Mouse (Mus musculus): ENCODE results near the gene Nfib. TPM values are rescaled to one million over a fixed set of nuclear protein-coding genes. Genes with fewer than 3 reads are reported as not detected.

Nfib gene
- polyA plus RNA-seq, 1 experiment from 2014 or later: 52.1 TPM

DNA sequence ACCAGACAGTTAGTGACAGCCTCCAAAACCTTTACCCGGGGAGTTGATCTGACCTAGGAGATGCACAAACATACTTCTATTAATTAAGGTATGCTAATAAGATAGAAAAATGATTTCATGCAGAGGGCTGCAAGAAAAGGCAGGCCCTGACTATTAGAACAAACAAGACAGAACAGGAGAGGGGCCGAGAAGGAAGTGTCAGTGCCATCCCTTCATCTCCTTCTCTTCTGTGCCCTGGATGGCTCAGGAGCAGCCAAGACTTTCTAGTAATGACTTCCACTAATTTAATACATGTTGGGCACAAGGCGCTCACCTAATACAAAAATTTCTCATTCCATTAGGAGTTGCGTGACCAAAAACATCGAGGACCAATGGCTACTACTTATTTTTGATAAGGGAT lies 118.9 kb downstream of the Nfib start:
- DNase-seq (ENCODE audit: low spot score) (no peak), ATAC-seq (no peak)
- no peaks in the 10 kb centered on the region for H3K36me3 ChIP-seq (ENCODE audit: insufficient read depth, low read length)
- no peaks in the 10 kb centered on the region for H3K4me1 ChIP-seq (ENCODE audit: insufficient read depth, low read depth, low read length)
- no peak overlapping the region for H3K4me3 ChIP-seq (ENCODE audit: low read depth, low read length)
- no peak overlapping the region for H3K4me2 ChIP-seq (replicated peaks; ENCODE audit: low read depth, low read length)
- H3K9me3 ChIP-seq (ENCODE audit: low read length): no peaks in the 10 kb centered on the region
- TF ChIP-seq EP300 (IDR thresholded peaks at IDR 0.05) (no peak), CTCF (IDR thresholded peaks at IDR 0.05) (no peak)
- no peaks in the 10 kb centered on the region for H3K27me3 ChIP-seq (replicated peaks; ENCODE audit: insufficient read depth, low read length)
- 91% methylated on average over 5 of the region's 5 CpGs for WGBS
- H3K27ac ChIP-seq (ENCODE audit: low read length): no peak overlapping the region
- no peak overlapping the region for H3K9ac ChIP-seq (replicated peaks; ENCODE audit: low read depth)

DNA sequence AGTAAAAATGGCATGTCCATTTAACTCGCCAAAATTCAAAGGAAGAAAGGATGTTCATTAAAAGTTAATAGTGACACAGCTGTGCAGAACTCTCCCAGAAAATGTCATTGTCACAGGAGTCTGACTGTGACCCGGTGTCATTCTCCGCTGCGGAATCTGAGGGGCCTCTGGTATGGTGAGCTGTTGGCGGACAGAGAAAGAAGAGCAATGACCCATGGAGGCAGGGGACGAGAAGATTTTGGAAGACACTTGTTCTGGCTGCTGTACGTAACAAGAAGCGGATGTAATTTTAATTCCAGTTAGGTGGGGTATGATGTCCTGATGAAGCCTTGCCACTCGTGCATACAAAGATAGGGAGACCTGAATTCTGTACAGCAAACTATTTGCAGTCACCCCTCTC lies 120.0 kb downstream of the Nfib start:
- 86% methylated on average over 9 of the region's 9 CpGs for WGBS
- no peak for DNase-seq (ENCODE audit: low spot score)
- Histone ChIP-seq H3K4me1 (ENCODE audit: insufficient read depth, low read depth, low read length) (no peaks in the 10 kb centered on the region), H3K4me2 (replicated peaks; ENCODE audit: low read depth, low read length) (no peak overlapping the region), H3K27me3 (replicated peaks; ENCODE audit: insufficient read depth, low read length) (no peaks in the 10 kb centered on the region), H3K36me3 (ENCODE audit: insufficient read depth, low read length) (no peaks in the 10 kb centered on the region), H3K27ac (ENCODE audit: low read length) (no peak overlapping the region), H3K4me3 (ENCODE audit: low read depth, low read length) (no peak overlapping the region), H3K9me3 (ENCODE audit: low read length) (no peaks in the 10 kb centered on the region), H3K9ac (replicated peaks; ENCODE audit: low read depth) (no peak overlapping the region)
- ATAC-seq: no peak
- no peak for TF ChIP-seq EP300 (IDR thresholded peaks at IDR 0.05)
- TF ChIP-seq CTCF (IDR thresholded peaks at IDR 0.05): no peak

DNA sequence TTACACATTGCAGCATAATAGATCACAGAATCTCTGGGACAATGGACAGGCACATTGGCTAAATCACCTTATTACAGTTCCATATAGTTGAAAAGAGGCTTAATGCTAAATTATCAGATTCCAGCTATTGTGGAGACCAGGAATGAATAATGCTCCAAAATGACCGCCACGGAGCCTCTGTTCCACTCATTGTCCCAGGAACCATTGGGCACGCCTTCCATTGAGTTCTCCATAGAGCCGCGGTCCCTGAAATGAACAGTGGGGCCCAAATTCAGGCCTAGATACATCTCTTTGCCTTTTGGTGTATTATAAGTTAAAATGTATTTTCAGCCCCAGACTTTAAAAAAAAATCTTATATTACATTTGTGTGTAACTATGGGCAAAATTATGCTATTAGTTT lies 120.5 kb downstream of the Nfib start:
- no peak overlapping the region for H3K4me3 ChIP-seq (ENCODE audit: low read depth, low read length)
- H3K4me1 ChIP-seq (ENCODE audit: insufficient read depth, low read depth, low read length): no peaks in the 10 kb centered on the region
- TF ChIP-seq CTCF (IDR thresholded peaks at IDR 0.05): no peak
- no peak for TF ChIP-seq EP300 (IDR thresholded peaks at IDR 0.05)
- WGBS: 93% methylated on average over 5 of the region's 5 CpGs
- no peaks in the 10 kb centered on the region for H3K9me3 ChIP-seq (ENCODE audit: low read length)
- no peaks in the 10 kb centered on the region for H3K27me3 ChIP-seq (replicated peaks; ENCODE audit: insufficient read depth, low read length)
- ATAC-seq (no peak), DNase-seq (ENCODE audit: low spot score) (no peak)
- no peaks in the 10 kb centered on the region for H3K36me3 ChIP-seq (ENCODE audit: insufficient read depth, low read length)
- H3K4me2 ChIP-seq (replicated peaks; ENCODE audit: low read depth, low read length): no peak overlapping the region
- no peak overlapping the region for H3K27ac ChIP-seq (ENCODE audit: low read length)
- H3K9ac ChIP-seq (replicated peaks; ENCODE audit: low read depth): no peak overlapping the region

DNA sequence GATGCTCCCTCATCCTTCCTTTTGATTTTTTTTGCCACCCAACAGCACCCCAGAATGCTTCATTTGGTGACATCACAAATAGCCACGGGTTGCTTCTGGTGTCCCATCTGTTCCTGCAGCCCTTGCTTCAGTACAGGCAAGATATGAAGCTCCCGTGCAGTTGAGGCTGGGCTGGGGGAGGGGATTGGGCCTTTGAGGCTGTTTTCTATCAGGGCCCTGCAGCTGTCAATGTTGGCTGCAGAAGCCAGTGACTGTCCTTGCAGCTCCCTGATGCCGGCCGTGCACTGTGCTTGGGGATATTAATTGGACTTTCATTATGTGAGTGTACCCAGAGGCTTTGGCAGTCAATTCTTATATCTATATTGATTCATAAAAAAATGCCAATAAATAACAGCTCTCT lies 121.0 kb downstream of the Nfib start:
- TF ChIP-seq CTCF (IDR thresholded peaks at IDR 0.05) (no peak), EP300 (IDR thresholded peaks at IDR 0.05) (no peak)
- ATAC-seq: no peak
- no peak overlapping the region for H3K4me3 ChIP-seq (ENCODE audit: low read depth, low read length)
- no peak overlapping the region for H3K4me2 ChIP-seq (replicated peaks; ENCODE audit: low read depth, low read length)
- no peaks in the 10 kb centered on the region for H3K36me3 ChIP-seq (ENCODE audit: insufficient read depth, low read length)
- no peak overlapping the region for H3K9ac ChIP-seq (replicated peaks; ENCODE audit: low read depth)
- WGBS: 68% methylated on average over 4 of the region's 4 CpGs
- no peak overlapping the region for H3K27ac ChIP-seq (ENCODE audit: low read length)
- no peaks in the 10 kb centered on the region for H3K27me3 ChIP-seq (replicated peaks; ENCODE audit: insufficient read depth, low read length)
- no peaks in the 10 kb centered on the region for H3K4me1 ChIP-seq (ENCODE audit: insufficient read depth, low read depth, low read length)
- no peak for DNase-seq (ENCODE audit: low spot score)
- H3K9me3 ChIP-seq (ENCODE audit: low read length): no peaks in the 10 kb centered on the region

DNA sequence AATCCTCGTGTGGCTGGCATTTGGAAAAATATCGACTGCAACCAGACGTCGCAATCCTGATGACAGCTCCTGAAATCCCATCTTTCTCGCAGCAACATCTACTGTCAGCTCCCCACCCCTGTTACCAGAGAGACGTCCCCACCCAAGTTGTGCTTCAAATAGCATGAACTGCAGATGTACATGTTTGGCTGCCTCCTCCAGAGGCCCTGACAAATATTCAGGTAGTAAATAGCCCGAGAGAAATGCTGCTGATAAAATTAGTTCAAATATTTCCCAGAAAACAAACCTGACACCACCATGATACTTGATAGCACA lies 132.3 kb downstream of the Nfib start:
- H3K4me2 ChIP-seq (replicated peaks; ENCODE audit: low read depth, low read length): no peak overlapping the region
- 69% methylated on average over 7 of the region's 7 CpGs for WGBS
- no peak for TF ChIP-seq EP300 (IDR thresholded peaks at IDR 0.05)
- no peak for TF ChIP-seq CTCF (IDR thresholded peaks at IDR 0.05)
- no peaks in the 10 kb centered on the region for H3K36me3 ChIP-seq (ENCODE audit: insufficient read depth, low read length)
- no peaks in the 10 kb centered on the region for H3K4me1 ChIP-seq (ENCODE audit: insufficient read depth, low read depth, low read length)
- no peak for DNase-seq (ENCODE audit: low spot score)
- no peak for ATAC-seq
- H3K27ac ChIP-seq (ENCODE audit: low read length): no peak overlapping the region
- no peaks in the 10 kb centered on the region for H3K9me3 ChIP-seq (ENCODE audit: low read length)
- H3K27me3 ChIP-seq (replicated peaks; ENCODE audit: insufficient read depth, low read length): no peaks in the 10 kb centered on the region
- no peak overlapping the region for H3K4me3 ChIP-seq (ENCODE audit: low read depth, low read length)
- H3K9ac ChIP-seq (replicated peaks; ENCODE audit: low read depth): no peak overlapping the region

DNA sequence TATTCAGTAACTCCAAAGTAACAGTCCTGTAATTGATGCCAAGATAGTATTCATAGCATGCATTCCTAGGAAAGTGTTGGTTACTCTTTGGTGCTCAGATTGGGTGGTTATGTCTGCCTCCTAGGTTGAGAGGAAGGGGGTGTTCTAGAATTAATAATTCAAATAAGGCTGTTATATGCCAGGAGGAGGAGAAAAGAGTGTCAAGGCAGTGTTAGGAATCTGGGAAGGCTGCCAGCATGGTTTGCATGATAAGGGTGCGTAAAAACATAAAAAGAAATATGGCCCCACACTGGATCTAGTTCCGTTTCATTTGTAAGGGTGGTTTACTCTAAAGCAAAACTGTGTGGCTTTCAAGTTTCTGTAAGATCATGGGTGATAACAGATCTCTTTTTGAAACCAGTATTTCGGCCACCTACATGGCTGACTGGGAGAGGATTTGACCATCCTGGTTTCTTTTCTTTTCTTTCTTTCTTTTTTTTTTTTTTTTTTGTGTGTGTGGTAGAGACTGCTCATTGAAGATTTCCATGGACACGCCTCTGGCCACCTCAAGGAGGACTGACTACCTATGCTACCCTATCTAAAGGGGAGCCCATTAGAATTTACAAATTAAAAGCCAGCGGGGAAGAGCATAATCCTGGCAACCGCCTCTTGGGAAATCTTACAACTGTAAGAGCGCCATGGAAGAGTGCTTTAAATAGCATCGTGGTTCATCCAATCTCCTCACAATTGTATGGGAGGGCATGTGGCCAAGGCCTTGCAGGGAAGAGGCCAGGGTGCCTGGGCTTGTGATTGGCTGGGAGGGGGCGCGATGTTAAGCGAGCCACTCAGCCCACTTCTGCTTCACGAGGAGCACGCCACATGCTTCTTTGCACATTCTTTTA lies 132.9 kb downstream of the Nfib start:
- Histone ChIP-seq H3K4me1 (ENCODE audit: insufficient read depth, low read depth, low read length) (no peaks in the 10 kb centered on the region), H3K4me2 (replicated peaks; ENCODE audit: low read depth, low read length) (no peak overlapping the region), H3K9ac (replicated peaks; ENCODE audit: low read depth) (no peak overlapping the region), H3K4me3 (ENCODE audit: low read depth, low read length) (no peak overlapping the region), H3K27me3 (replicated peaks; ENCODE audit: insufficient read depth, low read length) (no peaks in the 10 kb centered on the region), H3K36me3 (ENCODE audit: insufficient read depth, low read length) (no peaks in the 10 kb centered on the region), H3K27ac (ENCODE audit: low read length) (no peak overlapping the region), H3K9me3 (ENCODE audit: low read length) (no peaks in the 10 kb centered on the region)
- peak; percentile 44 for DNase-seq (ENCODE audit: low spot score)
- 53% methylated on average over 13 of the region's 13 CpGs for WGBS
- TF ChIP-seq CTCF (IDR thresholded peaks at IDR 0.05) (no peak), EP300 (IDR thresholded peaks at IDR 0.05) (no peak)
- no peak for ATAC-seq

Measured in lung, postnatal 0 days (tissue).